Mouse (Mus musculus) bone marrow, adult 2 months (tissue): Measurements from ENCODE around the gene Serbp1. TPM values are rescaled to one million over a fixed set of nuclear protein-coding genes. Genes with fewer than 3 reads are reported as not detected.

Source experiments
- H3K27ac ChIP-seq: fragments of 200-500 bp; 2 replicates; pipeline ENCODE4 v1.5.1; 2012; ENCODE audit warnings: low read depth, mild to moderate bottlenecking, control low read depth, inconsistent platforms, low read length; ENCODE audit not compliant: control insufficient read depth, poor library complexity, insufficient read depth
- H3K4me1 ChIP-seq: fragments of 200-500 bp; 2 replicates; pipeline ENCODE4 v1.6.1; 2011; ENCODE audit warnings: low read length; ENCODE audit not compliant: control insufficient read depth, insufficient read depth
- H3K4me3 ChIP-seq: fragments of 200-500 bp; replicated peaks from 2 replicates; pipeline ENCODE3; 2011; ENCODE audit warnings: mild to moderate bottlenecking, low read depth, low read length, control low read depth; ENCODE audit not compliant: control insufficient read depth
- CTCF ChIP-seq: fragments of 200-500 bp; IDR thresholded peaks from 2 replicates; pipeline ENCODE4 v1.5.1; 2011; ENCODE audit warnings: low read length, control low read depth; ENCODE audit not compliant: control insufficient read depth, insufficient read depth
- POLR2A ChIP-seq: fragments of 200-500 bp; IDR thresholded peaks from 2 replicates; pipeline ENCODE4 v1.6.1; 2011; ENCODE audit warnings: low read depth, mild to moderate bottlenecking, control low read depth, low read length, borderline replicate concordance; ENCODE audit not compliant: control insufficient read depth
- WGBS: fragments of 180-500 bp; shearing (Covaris S2); methylation state at CpG from one replicate; pipeline ENCODE4 v1.1.7; 2018; 5-methylcytosine and 5-hydroxymethylcytosine counted together
- polyA plus RNA-seq: library from polyadenylated mRNA; stranded (reverse); fragments of >200 nt; gene quantifications from 2 replicates; pipeline ENCODE4 v1.2.4, GENCODE M21; 2011; ENCODE audit warnings: low replicate concordance; ENCODE audit not compliant: missing spikeins, insufficient read depth, insufficient read length

Gene Serbp1
- polyA plus RNA-seq, 1 experiment = 479 TPM

GRCm38 (mm10) chr6:67268245-67268612 lies 30.3 kb downstream of the Serbp1 start:
- 0% methylated on average over 2 of the region's 2 CpGs for WGBS
- TF ChIP-seq POLR2A = no peak
- no peak for TF ChIP-seq CTCF
- Histone ChIP-seq H3K27ac (no peak overlapping the region), H3K4me1 (no peaks in the 10 kb centered on the region; the same call in 1 of the 2 replicates), H3K4me3 (peak overlapping the region; percentile 95)

GRCm38 (mm10) chr6:67268983-67269382 lies 31.0 kb downstream of the Serbp1 start:
- TF ChIP-seq CTCF = no peak
- no peak for TF ChIP-seq POLR2A
- H3K27ac ChIP-seq = no peak overlapping the region
- no peaks in the 10 kb centered on the region; the same call in 1 of the 2 replicates for H3K4me1 ChIP-seq
- WGBS = 2% methylated on average over 1 of the region's 1 CpGs
- H3K4me3 ChIP-seq = peak overlapping the region; percentile 47

GRCm38 (mm10) chr6:67269459-67269858 lies 31.5 kb downstream of the Serbp1 start:
- TF ChIP-seq POLR2A (no peak), CTCF (no peak)
- Histone ChIP-seq H3K4me1 (no peaks in the 10 kb centered on the region; the same call in 1 of the 2 replicates), H3K4me3 (no peak overlapping the region), H3K27ac (no peak overlapping the region)
- 5% methylated on average over 2 of the region's 2 CpGs for WGBS

- H3K4me3 ChIP-seq = no peak overlapping the region
These were observed 40.0 kb downstream of the Serbp1 start for GRCm38 (mm10) chr6:67277944-67278343.

GRCm38 (mm10) chr6:67281614-67282197 lies 43.7 kb downstream of the Serbp1 start:
- H3K4me3 ChIP-seq = no peak overlapping the region
- 50% methylated on average over 9 of the region's 9 CpGs for WGBS
- H3K4me1 ChIP-seq = no peaks in the 10 kb centered on the region; the same call in 1 of the 2 replicates
- no peak for TF ChIP-seq POLR2A
- TF ChIP-seq CTCF = no peak
- no peak overlapping the region for H3K27ac ChIP-seq

More at GRCm38 (mm10) chr6:67277944-67278343, 40.0 kb downstream of the Serbp1 start:
- TF ChIP-seq POLR2A (no peak), CTCF (no peak)
- Histone ChIP-seq H3K27ac (no peak overlapping the region), H3K4me1 (no peaks in the 10 kb centered on the region; the same call in 1 of the 2 replicates)
- 81% methylated on average over 5 of the region's 5 CpGs for WGBS

- H3K4me3 ChIP-seq = no peak overlapping the region
- WGBS = 64% methylated on average over 1 of the region's 1 CpGs
- no peak overlapping the region for H3K27ac ChIP-seq
- TF ChIP-seq POLR2A = no peak
- TF ChIP-seq CTCF = no peak
- H3K4me1 ChIP-seq = no peaks in the 10 kb centered on the region; the same call in 1 of the 2 replicates
These were observed 44.9 kb downstream of the Serbp1 start for GRCm38 (mm10) chr6:67282897-67283296.

GRCm38 (mm10) chr6:67292042-67292623 lies 54.2 kb downstream of the Serbp1 start:
- 74% methylated on average over 5 of the region's 5 CpGs for WGBS
- no peaks in the 10 kb centered on the region for H3K4me1 ChIP-seq
- TF ChIP-seq CTCF = no peak
- no peak for TF ChIP-seq POLR2A
- H3K27ac ChIP-seq = no peak overlapping the region
- no peak overlapping the region for H3K4me3 ChIP-seq

- no peak overlapping the region for H3K27ac ChIP-seq
- 64% methylated on average over 5 of the region's 5 CpGs for WGBS
- H3K4me3 ChIP-seq = no peak overlapping the region
These were observed 58.1 kb downstream of the Serbp1 start for GRCm38 (mm10) chr6:67296126-67296525.

GRCm38 (mm10) chr6:67298742-67299141 lies 60.8 kb downstream of the Serbp1 start:
- no peak overlapping the region for H3K27ac ChIP-seq
- 84% methylated on average over 5 of the region's 5 CpGs for WGBS
- TF ChIP-seq CTCF = no peak
- TF ChIP-seq POLR2A = no peak

More at GRCm38 (mm10) chr6:67296126-67296525, 58.1 kb downstream of the Serbp1 start:
- H3K4me1 ChIP-seq = no peaks in the 10 kb centered on the region
- TF ChIP-seq CTCF = 0 out of 2 replicates have a peak, but pooled peaks have one; percentile 12
- no peak for TF ChIP-seq POLR2A

More at GRCm38 (mm10) chr6:67298742-67299141, 60.8 kb downstream of the Serbp1 start:
- H3K4me1 ChIP-seq = no peaks in the 10 kb centered on the region
- H3K4me3 ChIP-seq = no peak overlapping the region
